Mouse (Mus musculus): ENCODE measurements at regions not wholly inside any gene's neighbourhood (a gene's known extent, or its start where the extent isn't known, plus 50 kb on each side); places are given as distances from the start of the nearest gene placed in this dataset.

DNA sequence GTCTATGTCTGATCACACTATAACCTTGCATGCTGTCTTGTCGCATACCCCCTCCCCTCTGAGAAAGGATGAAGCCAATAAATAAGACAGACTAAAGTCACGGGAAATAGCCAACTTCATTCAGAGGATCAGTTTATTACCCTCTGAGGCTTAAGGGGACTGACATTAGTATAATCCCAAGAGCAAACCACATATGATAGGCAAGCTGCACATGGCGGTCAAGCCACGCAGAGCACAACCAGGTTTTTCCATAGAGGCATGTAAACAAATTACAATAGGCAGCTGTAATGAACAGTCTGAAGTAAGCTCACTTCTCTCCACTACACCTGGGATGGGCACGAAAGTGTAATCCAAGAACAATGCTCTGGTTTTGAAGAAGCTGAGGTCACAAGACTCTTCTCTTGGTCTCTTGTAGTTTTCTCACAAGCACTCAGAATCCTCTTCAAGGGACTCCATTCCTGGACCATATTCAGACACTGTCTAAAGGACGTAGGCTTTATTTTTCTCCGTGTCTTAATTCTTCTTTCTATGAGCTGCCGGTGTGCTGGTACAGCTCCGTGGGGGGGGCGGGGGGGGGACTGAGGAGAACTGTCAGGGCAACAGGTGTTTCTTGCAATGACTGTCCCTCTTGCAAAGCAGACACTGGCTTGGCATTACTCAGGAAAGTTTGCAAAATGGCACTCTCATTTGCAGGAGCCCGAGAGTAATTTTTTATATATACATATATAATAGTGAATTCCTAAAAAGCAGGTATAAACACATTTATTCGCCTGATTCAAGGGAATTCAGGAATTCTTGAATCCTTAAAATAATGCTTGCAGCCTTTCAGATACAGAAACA lies 118.4 kb upstream of the Itga4 start:
- DNase-seq (ENCODE audit: low spot score): no peak

- DNase-seq (ENCODE audit: low spot score): no peak
Observed at GRCm38 (mm10) chr2:79137694-79138171, 117.5 kb upstream of the Itga4 start.

- DNase-seq (ENCODE audit: low spot score): no peak
Observed at GRCm38 (mm10) chr2:79138368-79139109, 116.7 kb upstream of the Itga4 start.

DNA sequence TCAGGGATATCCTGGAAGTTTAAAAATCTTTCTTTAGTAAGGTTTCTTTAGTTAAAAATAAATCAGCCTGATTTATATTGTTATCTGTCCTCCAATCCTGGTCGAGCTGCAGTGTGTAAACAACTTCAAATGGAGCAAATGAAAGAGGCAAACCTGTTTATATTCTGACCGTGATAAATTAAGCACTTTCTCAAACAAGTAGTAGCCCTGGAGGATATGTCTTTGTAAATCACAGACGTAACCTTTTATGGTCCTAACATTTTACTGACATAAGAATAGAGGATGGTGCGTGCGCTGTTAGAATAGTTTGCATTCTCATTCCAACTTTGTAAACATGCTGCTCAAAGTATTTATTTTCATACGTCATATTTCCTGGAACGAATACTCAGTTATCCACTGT lies 113.3 kb upstream of the Itga4 start:
- DNase-seq (ENCODE audit: low spot score): no peak

DNA sequence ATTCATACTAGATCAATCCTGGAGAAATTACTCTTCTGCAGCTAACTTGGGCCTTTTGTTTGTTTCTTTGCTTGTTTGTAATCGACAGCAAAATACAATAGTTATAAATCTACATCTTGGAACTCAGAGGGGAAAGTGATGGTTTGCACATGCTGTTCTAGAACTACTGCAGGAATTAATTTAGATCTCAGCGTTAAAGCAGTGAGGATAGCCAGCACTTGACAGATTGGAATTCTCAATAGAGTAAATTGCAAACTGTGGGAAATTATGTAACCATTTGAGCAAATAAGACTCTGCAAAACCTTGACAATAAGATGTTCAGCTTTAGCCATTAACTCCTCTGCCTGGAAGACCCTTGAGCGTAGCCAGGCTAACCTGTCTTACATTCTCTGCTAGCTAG lies 112.0 kb upstream of the Itga4 start:
- DNase-seq (ENCODE audit: low spot score): no peak

DNA sequence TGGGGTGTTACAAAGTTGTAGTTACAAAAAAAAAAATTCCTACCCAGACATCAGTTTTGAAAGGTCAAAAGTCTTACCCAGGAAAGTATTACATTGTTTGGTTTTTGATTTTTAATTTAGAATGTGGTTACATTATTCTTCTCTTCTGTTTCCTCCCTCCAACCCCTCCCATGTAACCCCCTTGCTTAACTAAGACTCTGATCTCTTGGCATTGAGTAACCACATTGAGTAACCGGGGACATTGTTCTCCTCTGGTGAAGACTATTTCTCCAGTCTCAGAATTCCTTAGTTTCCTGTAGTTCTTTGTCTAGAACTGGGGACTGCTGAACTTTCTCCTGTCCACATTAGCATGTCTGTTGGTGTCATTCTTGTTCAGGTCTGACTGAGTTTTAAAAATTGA lies 109.3 kb upstream of the Itga4 start:
- no peak for DNase-seq (ENCODE audit: low spot score)

DNA sequence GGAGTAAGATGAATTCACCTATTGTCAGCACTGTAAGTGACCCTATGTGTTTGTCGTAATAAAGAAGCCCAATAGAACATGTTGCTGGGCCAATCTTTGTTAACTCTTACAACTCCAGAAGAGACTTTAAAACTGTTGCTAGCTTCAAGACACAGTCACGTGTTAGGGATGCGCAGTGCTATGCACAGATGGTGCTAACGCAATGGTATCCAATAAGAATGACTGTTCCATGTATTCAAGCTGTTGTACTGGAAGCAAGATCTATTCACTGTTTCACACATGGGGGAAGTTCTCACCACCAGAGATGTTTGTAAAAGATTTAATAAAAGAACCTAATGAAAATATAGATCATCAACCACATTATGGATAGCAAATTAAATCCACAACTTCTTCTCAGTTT lies 108.7 kb upstream of the Itga4 start:
- DNase-seq (ENCODE audit: low spot score): no peak

GRCm38 (mm10) chr2:79149012-79149698 lies 106.1 kb upstream of the Itga4 start:
- peak; percentile 20 for DNase-seq (ENCODE audit: low spot score)

- DNase-seq (ENCODE audit: low spot score): no peak
Observed at GRCm38 (mm10) chr2:79151610-79152009, 103.6 kb upstream of the Itga4 start.

DNA sequence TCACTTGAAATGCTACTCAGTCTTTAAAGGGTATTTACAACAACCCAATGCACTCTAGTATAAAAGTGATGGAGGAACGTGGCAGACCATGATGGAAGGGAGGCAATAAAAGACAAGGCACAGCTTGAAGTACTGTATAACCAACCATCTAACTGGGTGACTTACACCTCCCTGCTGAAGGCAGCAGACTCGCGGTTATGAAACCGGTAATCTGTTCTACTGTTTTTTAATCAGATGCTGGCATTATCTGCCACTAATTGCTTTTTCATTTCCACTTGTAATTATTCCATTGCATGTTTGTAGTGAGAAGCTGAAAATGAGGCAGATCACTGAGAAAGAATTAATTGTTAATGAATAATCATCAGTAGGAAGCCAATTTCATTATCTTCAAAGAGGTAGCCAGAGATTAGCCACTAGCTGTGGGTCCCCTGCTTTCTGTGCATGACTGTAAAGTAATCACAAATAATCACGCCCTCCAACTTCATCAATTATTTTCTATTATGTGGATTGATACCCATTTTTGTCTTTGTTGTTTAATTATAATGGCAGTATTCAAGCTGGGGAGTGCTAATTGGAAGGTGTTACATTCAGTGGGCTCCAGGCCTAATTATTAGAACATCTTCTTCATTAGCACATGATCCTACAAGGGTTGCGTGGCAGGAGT lies 103.1 kb upstream of the Itga4 start:
- no peak for DNase-seq (ENCODE audit: low spot score)

DNA sequence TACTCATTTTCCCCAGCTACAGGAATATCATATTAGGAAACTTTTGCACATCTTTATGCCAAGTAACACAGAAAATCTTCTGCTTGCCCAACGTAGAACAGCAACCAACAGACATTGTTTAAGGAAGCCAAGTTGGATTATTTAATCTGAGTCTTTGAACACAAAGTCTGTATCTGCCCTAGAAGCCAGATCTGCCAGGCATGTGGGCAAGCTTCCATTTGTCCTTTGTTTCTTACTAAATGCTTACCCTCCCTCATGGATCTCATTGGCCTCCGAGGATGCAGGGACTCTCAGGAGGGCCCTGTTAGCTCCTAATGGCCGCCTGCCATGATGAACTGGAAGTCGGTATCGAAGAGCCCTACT lies 102.5 kb upstream of the Itga4 start:
- DNase-seq (ENCODE audit: low spot score): no peak

GRCm38 (mm10) chr2:79153070-79153469 lies 102.2 kb upstream of the Itga4 start:
- DNase-seq (ENCODE audit: low spot score): no peak

DNA sequence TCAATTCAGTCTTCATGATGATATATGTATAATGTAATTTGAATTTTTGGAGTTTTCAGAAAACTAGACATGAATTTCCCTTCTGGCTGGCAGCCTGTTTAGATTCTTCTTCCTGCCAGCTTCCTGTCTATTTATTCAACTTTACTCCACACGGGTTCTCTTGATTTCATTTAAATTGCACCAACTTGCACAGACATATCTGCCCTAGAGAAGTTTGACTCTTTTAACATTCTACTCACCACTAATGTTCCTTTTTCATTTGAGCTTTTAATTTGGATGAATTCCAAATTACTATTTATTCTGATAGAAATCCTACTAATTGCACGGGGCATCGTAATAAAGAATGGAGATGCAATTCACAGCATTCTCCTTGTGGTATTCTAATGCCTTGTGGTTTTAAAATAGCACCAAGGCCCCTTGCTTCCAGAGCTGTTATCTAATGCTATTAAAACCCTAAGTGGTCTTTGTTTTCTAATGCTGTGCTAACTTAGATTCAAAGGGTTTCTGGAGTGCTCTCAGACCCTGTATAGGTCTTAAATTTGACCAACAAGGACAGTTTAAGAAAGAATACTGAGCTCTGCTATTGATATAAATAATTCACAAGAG lies 96.7 kb upstream of the Itga4 start:
- DNase-seq (ENCODE audit: low spot score): no peak

DNA sequence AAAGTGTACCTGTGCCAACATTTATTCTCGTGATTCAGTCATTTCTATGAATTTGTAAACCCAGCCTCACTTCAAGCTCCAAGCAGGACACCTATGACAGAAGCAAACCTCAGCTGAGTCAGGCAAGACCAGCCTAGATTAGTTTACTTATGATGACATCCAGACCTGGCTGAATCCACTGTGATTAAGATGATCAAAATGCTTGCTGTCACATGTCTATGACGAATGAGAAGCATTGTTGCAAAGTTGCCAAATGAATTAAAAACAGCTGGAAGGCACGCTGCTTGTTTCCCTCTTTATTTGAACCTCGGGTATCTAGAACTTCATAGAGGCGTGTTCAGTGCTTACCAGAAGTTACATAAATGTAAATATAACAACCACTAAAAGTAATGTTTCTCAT lies 95.9 kb upstream of the Itga4 start:
- no peak for DNase-seq (ENCODE audit: low spot score)

DNA sequence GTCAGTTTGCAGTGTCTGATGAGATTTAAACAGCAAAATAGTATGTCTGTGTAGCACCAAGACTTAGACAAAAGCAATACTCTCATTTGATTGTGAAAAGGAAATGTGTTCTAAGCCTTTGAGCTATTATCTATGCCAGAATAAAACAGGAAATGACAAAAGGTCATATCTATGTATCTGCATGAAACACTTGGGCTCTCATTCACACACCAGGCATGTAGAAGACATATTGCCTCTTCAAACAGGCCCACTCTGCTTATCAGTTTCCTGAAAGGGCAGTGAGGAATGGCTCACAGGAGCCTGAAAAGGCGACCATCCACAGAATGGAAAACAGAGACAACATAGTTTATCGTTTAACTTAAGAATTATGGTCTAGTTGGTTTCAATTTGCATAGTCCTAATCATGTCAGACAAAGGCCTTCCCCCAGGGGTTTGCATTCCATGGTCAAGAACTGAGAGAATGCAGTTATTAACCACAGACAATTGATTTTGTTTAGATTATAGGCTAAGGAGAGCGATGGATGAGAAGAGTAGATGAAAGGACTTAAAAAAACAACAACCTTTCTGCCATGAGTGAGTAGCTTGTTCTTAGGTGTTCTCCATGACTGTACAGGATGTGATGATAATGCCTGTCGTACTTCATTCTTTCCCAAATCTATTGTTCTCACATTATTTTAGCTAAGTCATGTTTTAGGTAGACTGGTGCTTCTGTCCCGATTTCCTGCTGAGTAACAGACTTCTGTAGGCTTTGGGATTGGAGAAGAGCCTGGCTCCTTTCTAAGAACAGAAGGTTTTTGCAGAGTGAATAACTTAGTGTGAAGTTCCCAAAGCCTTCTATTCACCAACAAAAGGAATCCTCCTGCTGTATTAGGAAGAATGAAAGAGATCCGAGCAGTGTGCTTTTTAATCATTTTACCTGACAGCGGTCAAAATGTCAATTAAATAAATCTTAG lies 82.0 kb upstream of the Itga4 start:
- no peak for DNase-seq (ENCODE audit: low spot score)

- no peak for DNase-seq (ENCODE audit: low spot score)
Observed at GRCm38 (mm10) chr2:79174282-79174681, 80.9 kb upstream of the Itga4 start.

GRCm38 (mm10) chr2:79180782-79181181 lies 74.4 kb upstream of the Itga4 start:
- no peak for DNase-seq (ENCODE audit: low spot score)

DNA sequence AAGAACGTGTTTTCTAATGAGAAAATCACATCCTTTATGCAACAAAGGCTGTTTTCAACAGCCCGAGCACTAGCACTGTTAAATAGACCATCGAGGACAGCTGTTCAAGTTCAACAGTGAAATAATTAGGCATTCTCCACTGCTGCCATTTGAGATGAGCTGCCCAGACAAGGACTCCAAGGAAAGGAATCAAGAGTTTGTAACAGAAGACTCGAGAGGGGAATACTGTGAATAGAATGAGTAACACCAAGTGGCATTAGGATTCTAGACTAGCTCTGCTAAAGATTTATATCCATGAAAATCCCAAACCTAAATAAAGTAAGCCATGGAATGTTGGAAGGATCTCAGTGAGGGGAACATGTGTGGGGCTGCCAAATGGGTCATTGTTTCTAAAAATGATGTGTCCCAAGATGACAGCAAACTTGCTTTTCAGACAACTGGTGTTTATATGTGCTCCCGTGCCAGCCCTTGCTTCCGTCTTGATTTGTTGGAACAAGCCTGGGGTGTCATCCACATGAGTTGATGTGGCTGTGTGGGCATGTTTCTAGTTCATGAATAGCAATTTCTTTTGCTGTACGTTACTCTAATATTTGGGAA lies 72.1 kb upstream of the Itga4 start:
- DNase-seq (ENCODE audit: low spot score): no peak

DNA sequence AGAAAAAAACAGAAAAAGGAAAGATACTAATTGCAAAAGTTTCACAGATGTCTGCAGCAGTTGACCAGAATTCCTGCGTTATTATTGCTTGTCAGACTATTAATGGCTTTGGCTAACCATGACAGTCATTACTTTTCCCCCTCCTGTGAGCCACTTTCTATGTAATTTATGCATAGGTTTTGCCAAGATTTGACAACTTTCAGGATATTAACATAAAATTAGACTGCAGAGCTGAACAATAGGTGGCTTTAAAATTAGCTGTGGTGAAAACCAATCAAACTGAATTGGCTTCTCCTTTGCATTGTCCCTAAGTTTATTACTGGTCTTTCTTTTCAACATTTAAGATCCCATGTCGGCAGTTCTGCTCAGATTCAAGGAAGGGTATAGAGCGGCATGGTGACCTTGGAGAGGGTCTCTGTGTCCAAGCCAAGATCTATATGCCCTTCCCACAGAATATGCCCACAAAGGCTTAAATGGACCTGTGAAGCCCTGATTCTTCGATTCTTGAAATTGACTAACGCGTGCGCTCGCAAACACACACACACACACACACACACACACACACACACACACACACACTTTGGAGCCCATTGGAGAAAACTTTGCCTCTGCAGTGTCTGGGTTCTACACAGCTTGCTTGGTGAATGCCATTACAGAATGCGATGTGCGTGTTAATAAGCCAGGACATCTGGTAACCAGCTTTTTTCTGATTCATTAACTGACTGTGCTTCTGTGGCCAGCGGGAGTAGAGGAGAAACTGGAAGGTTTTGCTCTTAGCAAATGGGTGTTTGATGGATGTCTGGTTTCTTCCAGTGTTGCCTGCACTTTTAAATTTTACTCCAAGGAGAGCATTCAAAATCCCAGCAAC lies 69.8 kb upstream of the Itga4 start:
- DNase-seq (ENCODE audit: low spot score): no peak

Data from ovary, postnatal 14 days (tissue).